Mouse (Mus musculus) urinary bladder, postnatal 4 days (tissue): ENCODE data around the gene Adad2.

Experiments used
- DNase-seq, 2 experiments: peaks; one replicate each; pipeline ENCODE4 v3.0.0; 2021 to 2022; ENCODE audit warnings: low spot score in 2 of 2

Adad2 gene

GRCm38 (mm10) chr8:119616811-119617210, 4.3 kb downstream of the Adad2 start:
- DNase-seq = no peak

- no peak for DNase-seq
Observed at GRCm38 (mm10) chr8:119617586-119617985, 5.0 kb downstream of the Adad2 start.

- DNase-seq = no peak
Observed at GRCm38 (mm10) chr8:119618887-119619286, 6.3 kb downstream of the Adad2 start.

GRCm38 (mm10) chr8:119620116-119620840, 7.7 kb downstream of the Adad2 start:
- DNase-seq = no peak

GRCm38 (mm10) chr8:119620848-119621465, 8.4 kb downstream of the Adad2 start:
- DNase-seq = no peak

GRCm38 (mm10) chr8:119622555-119622954, 10.0 kb downstream of the Adad2 start:
- no peak for DNase-seq

- no peak for DNase-seq
Observed at GRCm38 (mm10) chr8:119623061-119623460, 10.5 kb downstream of the Adad2 start.

- DNase-seq = no peak
Observed at GRCm38 (mm10) chr8:119623744-119624143, 11.2 kb downstream of the Adad2 start.

GRCm38 (mm10) chr8:119624916-119625315, 12.4 kb downstream of the Adad2 start:
- no peak for DNase-seq

- DNase-seq = no peak
Observed at GRCm38 (mm10) chr8:119625788-119626187, 13.2 kb downstream of the Adad2 start.

- DNase-seq = no peak
Observed at GRCm38 (mm10) chr8:119627199-119627598, 14.7 kb downstream of the Adad2 start.

GRCm38 (mm10) chr8:119627613-119628359, 15.2 kb downstream of the Adad2 start:
- no peak for DNase-seq

GRCm38 (mm10) chr8:119630841-119631240, 18.3 kb downstream of the Adad2 start:
- DNase-seq = no peak

GRCm38 (mm10) chr8:119632246-119632645, 19.7 kb downstream of the Adad2 start:
- DNase-seq = no peak

GRCm38 (mm10) chr8:119632909-119633308, 20.4 kb downstream of the Adad2 start:
- DNase-seq = no peak

GRCm38 (mm10) chr8:119634616-119635336, 22.2 kb downstream of the Adad2 start:
- DNase-seq = no peak

- DNase-seq = no peak
Observed at GRCm38 (mm10) chr8:119635378-119635777, 22.8 kb downstream of the Adad2 start, which contains the start of gene Kcng4. TSS of gene Kcng4 (minus strand) at chr8:119635680.

- DNase-seq = no peak
Observed at GRCm38 (mm10) chr8:119635958-119636357, 23.4 kb downstream of the Adad2 start.

- no peak for DNase-seq
Observed at GRCm38 (mm10) chr8:119636766-119637165, 24.2 kb downstream of the Adad2 start.

GRCm38 (mm10) chr8:119637381-119637780, 24.8 kb downstream of the Adad2 start:
- no peak for DNase-seq

GRCm38 (mm10) chr8:119638261-119638660, 25.7 kb downstream of the Adad2 start:
- DNase-seq = no peak

- DNase-seq = no peak
Observed at GRCm38 (mm10) chr8:119639798-119640197, 27.3 kb downstream of the Adad2 start.
